Mouse (Mus musculus) WW6 (cell line): Measurements from ENCODE around the gene C1galt1c1.

Experiments
- DNase-seq: peaks from one replicate; pipeline ENCODE4 v3.0.0-alpha.2; 2013; ENCODE audit warnings: low read depth, low spot score

C1galt1c1 gene

GRCm38 (mm10) chrX:38634801-38635637, at the start of gene C1galt1c1:
Gene C1galt1c1, minus strand, starts transcription at chrX:38635087.
- peak; percentile 61 for DNase-seq

DNA sequence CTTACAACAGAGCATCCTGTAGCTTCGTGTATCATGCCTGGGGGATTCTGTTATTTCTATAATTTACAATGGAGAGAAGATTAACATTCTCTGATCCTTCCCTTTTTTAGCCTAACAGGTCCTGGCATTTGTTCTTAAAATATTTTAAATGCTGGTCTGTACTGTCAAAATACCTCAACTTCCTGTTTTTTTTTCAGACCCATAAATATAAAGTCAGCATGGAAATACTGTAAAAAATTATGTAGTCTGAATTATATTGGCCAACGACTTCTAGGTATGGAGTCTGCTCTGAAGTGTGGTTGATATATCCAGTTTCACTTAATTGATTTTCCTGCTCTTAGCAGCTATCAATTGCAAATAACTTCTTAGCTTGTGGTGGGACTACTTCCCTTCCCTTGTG, 47.1 kb upstream of the C1galt1c1 start:
- DNase-seq, result no peak

GRCm38 (mm10) chrX:38669111-38669903, 34.4 kb upstream of the C1galt1c1 start:
- DNase-seq, result no peak

DNA sequence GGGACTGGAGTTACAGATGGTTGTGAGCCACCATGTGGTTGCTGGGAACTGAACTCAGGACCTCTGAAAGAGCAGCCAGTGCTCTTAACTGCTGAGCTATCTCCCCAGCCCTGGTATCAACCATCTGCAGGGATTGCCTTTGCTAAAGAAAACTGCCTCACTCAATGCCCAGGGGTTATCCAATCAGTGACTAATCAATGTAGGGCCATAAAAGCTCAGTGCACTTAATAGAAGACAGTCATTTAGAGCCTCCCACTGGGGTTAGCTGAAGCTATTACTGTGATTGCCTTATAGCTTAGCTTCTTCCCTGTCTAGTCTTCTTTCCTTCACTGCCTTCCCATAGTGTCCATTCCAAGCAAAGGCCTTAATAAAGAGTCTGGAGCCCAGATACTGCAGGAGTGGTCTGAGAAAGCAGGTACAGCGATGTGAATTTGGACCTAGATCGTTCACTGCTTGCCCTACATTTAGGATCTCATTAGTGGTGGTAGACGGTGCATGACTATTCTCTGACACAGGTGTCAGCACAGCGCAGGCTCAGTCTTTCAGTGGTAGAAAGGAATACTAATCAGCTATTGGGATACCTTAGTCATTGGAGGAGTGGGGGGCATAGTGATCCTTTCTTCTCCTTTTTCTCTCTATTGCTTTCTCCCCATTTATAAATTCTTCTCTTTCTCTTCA, 21.5 kb upstream of the C1galt1c1 start:
- no peak for DNase-seq

GRCm38 (mm10) chrX:38654681-38655080, 19.8 kb upstream of the C1galt1c1 start:
- no peak for DNase-seq

DNA sequence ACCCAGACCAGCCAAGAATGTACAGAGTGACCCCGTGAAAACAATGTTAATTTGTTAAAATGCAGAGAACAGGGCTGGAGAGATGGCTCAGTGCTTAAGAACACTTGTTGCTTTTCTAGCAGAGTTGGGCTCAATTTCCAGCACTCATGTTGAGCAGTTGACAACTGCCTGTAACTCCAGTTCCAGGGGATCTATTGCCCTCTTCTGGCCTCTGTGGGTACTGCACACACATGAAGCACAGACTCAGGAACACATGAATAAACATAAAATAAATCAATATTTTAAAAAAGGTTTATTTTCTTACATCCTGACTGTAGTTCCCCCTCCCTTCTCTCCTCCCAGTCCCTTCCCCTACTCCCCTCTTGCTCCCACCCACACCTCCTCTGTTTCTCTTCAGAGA, 18.3 kb upstream of the C1galt1c1 start:
- DNase-seq, result no peak

GRCm38 (mm10) chrX:38651167-38651566, 16.3 kb upstream of the C1galt1c1 start:
- no peak for DNase-seq

DNA sequence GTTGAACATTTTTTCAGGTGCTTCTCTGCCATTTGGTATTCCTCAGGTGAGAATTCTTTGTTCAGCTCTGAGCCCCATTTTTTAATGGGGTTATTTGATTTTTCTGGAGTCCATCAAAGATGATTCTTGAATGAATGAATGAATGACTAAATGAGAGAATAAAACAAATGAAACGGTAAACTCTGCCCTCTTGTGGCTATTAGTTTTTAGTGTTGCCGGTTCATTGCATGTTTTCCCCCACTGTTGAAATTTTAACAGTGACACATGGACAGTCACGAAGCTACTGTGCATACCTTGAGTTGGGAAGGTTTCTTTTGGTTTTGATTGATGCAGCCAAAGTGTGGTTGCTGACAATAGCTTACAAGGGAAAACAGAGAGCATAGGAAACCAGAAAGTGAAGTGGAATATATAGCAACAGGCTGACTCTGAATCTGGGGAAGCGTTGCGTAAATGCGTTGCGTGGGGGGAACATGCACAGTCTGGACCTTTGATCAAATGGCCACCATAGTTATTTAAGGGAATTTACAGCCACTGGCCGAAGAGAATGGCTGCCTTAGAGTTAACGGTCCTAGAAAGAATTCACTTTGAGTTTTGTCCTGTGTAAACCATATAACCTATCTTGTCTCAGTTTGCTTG, 15.6 kb upstream of the C1galt1c1 start:
- DNase-seq, result no peak

- no peak for DNase-seq
These were observed 7.3 kb upstream of the C1galt1c1 start for GRCm38 (mm10) chrX:38642183-38642582.

DNA sequence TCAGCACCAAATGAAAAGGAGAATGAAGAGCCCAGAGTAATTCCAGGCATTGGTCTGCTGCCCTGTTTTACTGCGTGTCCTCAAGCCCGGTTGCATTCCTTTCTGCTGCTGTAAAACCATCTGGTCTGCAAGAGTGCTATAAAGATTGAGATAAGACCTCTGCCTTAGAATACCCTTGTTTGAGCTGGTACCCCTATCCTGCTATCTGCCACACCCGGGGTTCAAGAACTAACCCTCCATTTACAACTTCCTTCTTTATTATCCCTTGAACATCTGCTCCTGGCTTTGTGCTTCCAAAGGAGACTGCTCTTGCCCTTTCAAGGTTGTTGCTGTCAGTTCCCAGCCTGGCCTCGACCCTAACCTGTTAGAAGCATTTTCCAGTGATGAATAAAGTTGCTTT, 6.5 kb upstream of the C1galt1c1 start:
- DNase-seq, result no peak

GRCm38 (mm10) chrX:38635638-38635931, 698 bp upstream of the C1galt1c1 start:
- no peak for DNase-seq

- DNase-seq, result no peak
These were observed 33.9 kb downstream of the C1galt1c1 start for GRCm38 (mm10) chrX:38600995-38601369.

DNA sequence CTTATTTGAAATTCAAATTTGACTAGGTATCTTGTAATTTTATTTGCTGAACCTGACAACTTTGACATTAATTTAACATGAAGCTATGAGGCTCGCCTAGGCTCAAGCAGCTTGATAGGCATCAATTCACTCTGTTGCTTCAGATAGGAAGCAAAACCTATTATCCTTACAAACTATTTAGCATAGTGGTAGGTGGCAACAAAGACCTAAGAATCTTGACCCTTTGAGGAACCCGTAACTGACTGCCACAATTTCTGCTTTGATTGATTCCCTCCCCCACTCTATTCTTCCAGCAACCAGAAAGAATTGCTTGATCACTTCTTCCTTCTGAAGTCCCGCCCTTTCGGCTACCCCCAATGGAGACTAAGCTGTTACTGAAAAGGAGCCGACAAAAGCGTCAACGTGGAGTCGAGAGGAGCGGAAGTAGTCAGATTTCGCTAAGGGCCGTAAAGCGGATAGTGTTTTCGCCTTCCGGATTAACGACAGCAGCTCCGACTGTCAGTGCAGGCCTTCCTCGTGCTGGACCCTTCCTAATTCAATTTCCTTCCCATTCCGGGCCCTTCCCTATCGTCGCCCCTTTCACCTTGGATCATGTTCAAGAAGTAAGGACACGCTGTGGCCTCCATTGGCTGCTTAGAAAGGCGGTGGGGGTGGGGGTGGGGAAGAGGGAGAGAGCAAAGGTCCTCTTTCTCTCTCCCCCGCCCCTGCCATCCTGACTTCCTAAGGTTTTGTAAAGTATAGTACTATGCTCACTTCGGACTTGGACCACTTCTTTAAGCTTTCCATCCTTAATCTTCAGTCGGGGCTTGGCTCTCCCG, 34.5 kb downstream of the C1galt1c1 start, which contains the start of gene Mcts1:
Mcts1 (plus strand) TSS at position 402 of the 818 bp plus-strand sequence.
- DNase-seq, result peak; percentile 74

DNA sequence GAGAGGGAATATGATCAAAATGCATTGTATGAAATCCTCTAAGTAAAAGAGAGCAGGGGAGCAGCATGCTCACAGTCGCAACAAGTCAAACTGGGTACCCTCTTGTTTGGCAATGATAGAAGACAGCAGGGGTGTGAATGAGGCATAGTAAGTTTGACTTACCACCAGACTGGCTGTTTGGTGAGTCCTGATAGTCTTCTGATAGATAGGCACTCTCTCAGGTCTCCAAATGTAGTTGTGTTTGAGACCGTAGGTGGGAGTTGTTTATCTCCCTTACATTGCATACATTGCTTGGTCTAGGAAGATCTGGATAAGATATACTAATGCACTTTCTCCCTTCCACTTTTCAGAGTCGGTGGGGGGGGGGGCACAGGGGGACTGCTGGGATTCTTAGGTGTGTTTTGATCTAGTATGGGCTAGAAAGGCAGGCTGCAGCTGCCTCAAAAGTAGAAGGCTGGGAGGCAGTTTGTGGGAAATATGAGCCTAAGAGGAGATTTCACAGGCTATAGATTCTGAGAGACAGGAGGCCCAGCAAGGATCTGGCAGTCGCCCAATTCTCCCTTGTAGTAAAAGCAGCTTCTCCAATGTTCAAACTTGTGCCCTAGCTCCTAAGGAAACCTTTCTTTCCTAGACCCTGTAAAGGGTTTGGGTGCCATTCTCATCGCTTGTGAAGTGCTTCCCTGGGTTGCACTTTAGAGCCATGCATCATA, 41.6 kb downstream of the C1galt1c1 start:
- DNase-seq, result no peak

DNA sequence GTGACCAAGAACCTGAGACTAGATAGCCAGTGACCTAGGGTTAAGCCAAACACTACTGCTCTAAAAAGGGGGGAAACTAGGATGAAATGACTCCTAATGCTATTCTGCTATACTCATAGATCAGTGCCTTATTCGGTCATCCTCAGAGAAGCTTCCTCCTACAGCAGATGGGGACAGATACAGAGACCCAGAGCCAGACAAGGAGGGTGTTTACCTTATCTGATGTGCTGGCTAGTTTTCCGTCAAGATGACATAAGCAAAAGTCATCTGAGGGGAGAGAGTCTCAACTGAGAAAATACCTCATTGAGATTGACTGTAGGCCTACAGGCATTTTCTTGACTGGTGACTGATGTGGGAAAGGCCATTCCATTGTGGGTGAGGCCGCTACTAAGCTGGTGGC, 43.1 kb downstream of the C1galt1c1 start:
- no peak for DNase-seq

- DNase-seq, result no peak
These were observed 45.1 kb downstream of the C1galt1c1 start for GRCm38 (mm10) chrX:38589827-38590226.

GRCm38 (mm10) chrX:38583261-38583660, 51.6 kb downstream of the C1galt1c1 start:
- no peak for DNase-seq

DNA sequence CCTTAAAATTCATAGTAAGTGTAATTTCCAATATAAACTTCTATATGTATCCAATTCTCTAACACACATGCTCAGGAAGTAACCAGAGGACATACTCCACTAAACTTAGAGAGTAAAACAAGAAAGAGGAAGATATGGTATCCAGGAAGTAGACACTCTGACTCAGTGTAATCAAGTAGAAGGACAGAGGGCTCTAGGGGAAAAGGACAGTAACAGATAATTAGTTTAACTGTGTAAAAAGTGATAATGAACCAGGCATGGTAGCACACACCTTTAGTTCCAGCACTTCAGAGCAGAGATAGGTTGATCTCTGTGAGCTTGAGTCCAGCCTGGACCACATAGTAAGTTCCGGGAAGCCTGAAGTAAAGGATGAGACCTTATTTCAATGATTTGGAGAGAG, 53.7 kb downstream of the C1galt1c1 start:
- no peak for DNase-seq
